Mouse (Mus musculus) heart, embryonic 13.5 days (tissue): ENCODE measurements at regions not wholly inside any gene's neighbourhood (a gene's known extent, or its start where the extent isn't known, plus 50 kb on each side); places are given as distances from the start of the nearest gene placed in this dataset.

Source experiments
- ATAC-seq: fragments of 200-750 bp; cut with Nextera tagmentation; 2 replicates; pipeline ENCODE4 v1.8.0; 2017; ENCODE audit warnings: moderate TSS enrichment; ENCODE audit not compliant: insufficient number of reproducible peaks, low FRiP score, low TSS enrichment; ENCODE audit errors: extremely low read depth
- H3K27ac ChIP-seq: fragments of 300-500 bp; sonication (generic); replicated peaks from 2 replicates; pipeline ENCODE4 v1.5.1; 2015; ENCODE audit warnings: moderate library complexity, mild to moderate bottlenecking, inconsistent platforms
- H3K27me3 ChIP-seq: fragments of 300-500 bp; sonication (generic); replicated peaks from 2 replicates; pipeline ENCODE4 v1.6.1; 2015; ENCODE audit warnings: mild to moderate bottlenecking, inconsistent platforms
- H3K36me3 ChIP-seq: fragments of 300-500 bp; sonication (generic); 2 replicates; pipeline ENCODE4 v1.6.1; 2015; ENCODE audit warnings: mild to moderate bottlenecking, inconsistent platforms
- H3K4me1 ChIP-seq: fragments of 300-500 bp; sonication (generic); 2 replicates; pipeline ENCODE4 v1.6.1; 2015; ENCODE audit warnings: inconsistent platforms
- H3K4me2 ChIP-seq: fragments of 300-500 bp; sonication (generic); 2 replicates; pipeline ENCODE4 v1.6.1; 2015; ENCODE audit warnings: inconsistent platforms, mild to moderate bottlenecking, moderate library complexity
- H3K4me3 ChIP-seq: fragments of 300-500 bp; sonication (generic); 2 replicates; pipeline ENCODE4 v1.5.1; 2015; ENCODE audit warnings: moderate library complexity, mild to moderate bottlenecking, inconsistent platforms
- H3K9ac ChIP-seq: fragments of 300-500 bp; sonication (generic); 2 replicates; pipeline ENCODE4 v1.6.1; 2015; ENCODE audit warnings: inconsistent platforms, mild to moderate bottlenecking, moderate library complexity
- H3K9me3 ChIP-seq: fragments of 300-500 bp; sonication (generic); 2 replicates; pipeline ENCODE4 v1.6.1; 2016; ENCODE audit warnings: inconsistent platforms
- WGBS: fragments of 180-500 bp; shearing (Covaris S2); methylation state at CpG from one replicate; pipeline ENCODE4 v1.1.7; 2015; ENCODE audit warnings: mixed read lengths; 5-methylcytosine and 5-hydroxymethylcytosine counted together

DNA sequence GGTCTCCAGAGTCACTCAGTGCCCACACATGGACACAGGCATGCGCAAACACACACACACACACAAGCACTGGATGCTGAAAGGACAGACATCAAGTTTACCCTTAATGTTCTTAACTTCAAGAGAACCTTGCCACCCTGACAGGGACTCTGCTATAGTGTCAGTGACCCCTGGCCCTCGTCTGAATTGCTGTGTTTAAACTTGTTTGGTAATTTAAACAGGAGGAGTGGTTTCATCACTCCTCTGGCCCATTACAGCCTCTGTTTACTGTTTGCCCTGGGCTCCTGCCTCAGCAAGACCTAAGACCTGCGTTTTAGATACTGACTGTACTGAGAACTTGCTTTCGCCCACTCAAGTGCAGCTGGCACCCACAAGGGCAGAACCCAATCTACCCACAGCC lies 139.4 kb downstream of the Sox4 start:
- WGBS, result 58% methylated on average over 4 of the region's 4 CpGs
- H3K4me2 ChIP-seq, result no peak overlapping the region
- no peaks in the 10 kb centered on the region for H3K36me3 ChIP-seq
- peaks cover 25% of the 10 kb centered on the region for H3K4me1 ChIP-seq
- no peak for ATAC-seq
- no peak overlapping the region for H3K27ac ChIP-seq
- H3K9ac ChIP-seq, result no peak overlapping the region
- H3K9me3 ChIP-seq, result no peaks in the 10 kb centered on the region
- no peaks in the 10 kb centered on the region for H3K27me3 ChIP-seq
- H3K4me3 ChIP-seq, result no peak overlapping the region

GRCm38 (mm10) chr13:28811667-28812575 lies 141.6 kb downstream of the Sox4 start:
- no peak overlapping the region for H3K9ac ChIP-seq
- no peaks in the 10 kb centered on the region for H3K27me3 ChIP-seq
- peaks cover 25% of the 10 kb centered on the region for H3K4me1 ChIP-seq
- no peak for ATAC-seq
- WGBS, result 47% methylated on average over 12 of the region's 12 CpGs
- no peaks in the 10 kb centered on the region for H3K36me3 ChIP-seq
- H3K4me3 ChIP-seq, result no peak overlapping the region
- no peak overlapping the region for H3K4me2 ChIP-seq
- no peak overlapping the region for H3K27ac ChIP-seq
- H3K9me3 ChIP-seq, result no peaks in the 10 kb centered on the region

DNA sequence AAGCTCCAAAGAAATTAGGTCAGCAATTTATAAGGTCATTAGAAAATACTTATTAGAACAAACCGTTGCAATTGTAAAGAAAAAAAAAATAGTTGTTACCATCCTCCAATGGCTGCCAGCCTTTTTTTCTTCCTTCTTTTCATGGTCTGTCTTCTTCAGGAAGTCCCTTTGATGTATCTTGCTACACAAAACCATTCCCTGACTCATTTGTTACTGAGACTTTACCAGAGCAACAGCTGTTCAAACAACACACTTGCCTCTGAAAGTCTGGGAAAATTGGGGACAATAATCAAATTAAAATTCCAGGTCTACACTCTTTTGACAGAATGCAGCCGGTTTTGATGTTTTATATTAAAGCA lies 142.5 kb downstream of the Sox4 start:
- Histone ChIP-seq H3K4me1 (peaks cover 25% of the 10 kb centered on the region), H3K9me3 (no peaks in the 10 kb centered on the region)
- 36% methylated on average over 2 of the region's 2 CpGs for WGBS

GRCm38 (mm10) chr13:28810326-28811080 lies 143.0 kb downstream of the Sox4 start:
- 56% methylated on average over 6 of the region's 6 CpGs for WGBS
- no peak overlapping the region for H3K27ac ChIP-seq
- no peaks in the 10 kb centered on the region for H3K9me3 ChIP-seq
- no peak for ATAC-seq
- no peaks in the 10 kb centered on the region for H3K36me3 ChIP-seq
- no peaks in the 10 kb centered on the region for H3K27me3 ChIP-seq
- H3K9ac ChIP-seq, result no peak overlapping the region
- H3K4me1 ChIP-seq, result peaks cover 25% of the 10 kb centered on the region
- H3K4me2 ChIP-seq, result no peak overlapping the region
- H3K4me3 ChIP-seq, result no peak overlapping the region

More for the DNA sequence above, 142.5 kb downstream of the Sox4 start:
- no peak overlapping the region for H3K4me2 ChIP-seq
- no peak overlapping the region for H3K27ac ChIP-seq
- H3K36me3 ChIP-seq, result no peaks in the 10 kb centered on the region
- ATAC-seq, result no peak
- H3K4me3 ChIP-seq, result no peak overlapping the region
- H3K27me3 ChIP-seq, result no peaks in the 10 kb centered on the region
- no peak overlapping the region for H3K9ac ChIP-seq

DNA sequence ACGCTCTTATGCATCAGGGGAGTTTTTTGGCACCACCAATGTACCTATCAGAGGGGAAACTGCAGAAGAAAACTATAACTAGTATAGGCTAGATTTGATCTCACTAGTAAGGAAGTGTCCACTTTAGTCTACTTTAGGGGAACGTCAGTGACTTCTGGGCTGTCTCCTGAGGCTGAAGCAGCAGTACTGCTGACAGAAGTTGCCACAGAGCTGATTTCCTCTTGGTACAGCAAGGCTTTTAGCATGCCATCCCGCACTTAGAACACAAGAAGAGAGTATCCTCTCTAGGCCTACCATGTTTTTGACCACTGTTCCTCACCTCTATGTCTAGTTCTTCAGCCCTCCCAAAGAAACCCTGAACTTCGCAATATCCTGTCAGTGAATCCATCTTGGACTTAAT lies 148.2 kb downstream of the Sox4 start:
- Histone ChIP-seq H3K4me2 (no peak overlapping the region), H3K4me3 (no peak overlapping the region), H3K27ac (no peak overlapping the region), H3K9ac (no peak overlapping the region), H3K36me3 (no peaks in the 10 kb centered on the region), H3K4me1 (peaks cover 11% of the 10 kb centered on the region), H3K27me3 (no peaks in the 10 kb centered on the region), H3K9me3 (no peaks in the 10 kb centered on the region)
- WGBS, result 52% methylated on average over 4 of the region's 4 CpGs
- ATAC-seq, result no peak

DNA sequence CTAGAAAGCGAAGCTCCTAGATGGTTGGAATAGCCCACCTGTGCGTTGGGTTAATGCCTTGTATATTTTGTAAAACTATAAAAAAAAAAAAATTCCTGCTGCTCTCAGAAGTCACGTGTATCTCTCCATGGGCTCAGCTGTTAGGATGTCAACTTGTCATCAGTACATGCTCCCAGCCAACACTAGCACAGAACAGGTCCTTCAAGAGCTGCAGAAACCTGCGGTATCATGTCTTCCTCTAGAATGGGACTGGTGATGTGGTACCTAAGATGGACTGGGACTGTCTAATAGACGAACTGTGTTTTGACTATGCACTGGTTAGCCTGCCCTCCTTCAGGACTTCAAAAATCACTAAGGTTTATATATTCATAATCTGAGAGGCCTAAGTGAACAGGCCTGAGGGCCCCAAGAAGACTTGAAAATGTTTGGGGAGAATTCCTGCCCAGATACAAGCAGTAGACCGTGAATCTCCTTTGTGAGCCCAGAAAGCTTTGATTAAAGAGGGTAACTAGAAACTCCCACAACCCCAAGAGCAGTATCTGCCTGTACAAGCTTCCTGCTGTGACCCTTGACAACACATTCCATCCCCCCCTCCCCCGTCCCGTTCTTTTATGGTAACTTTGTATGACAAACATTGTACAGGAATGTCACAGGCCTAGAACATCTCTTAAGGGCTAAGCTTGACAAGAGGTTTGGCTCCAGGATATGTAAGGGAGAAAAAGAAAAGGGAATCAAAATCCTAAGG lies 152.1 kb downstream of the Sox4 start:
- no peak for ATAC-seq
- no peaks in the 10 kb centered on the region for H3K27me3 ChIP-seq
- no peak overlapping the region for H3K4me2 ChIP-seq
- H3K4me1 ChIP-seq, result peaks cover 26% of the 10 kb centered on the region
- WGBS, result 49% methylated on average over 8 of the region's 8 CpGs
- no peak overlapping the region for H3K9ac ChIP-seq
- no peaks in the 10 kb centered on the region for H3K9me3 ChIP-seq
- H3K36me3 ChIP-seq, result no peaks in the 10 kb centered on the region
- no peak overlapping the region for H3K4me3 ChIP-seq
- no peak overlapping the region for H3K27ac ChIP-seq

DNA sequence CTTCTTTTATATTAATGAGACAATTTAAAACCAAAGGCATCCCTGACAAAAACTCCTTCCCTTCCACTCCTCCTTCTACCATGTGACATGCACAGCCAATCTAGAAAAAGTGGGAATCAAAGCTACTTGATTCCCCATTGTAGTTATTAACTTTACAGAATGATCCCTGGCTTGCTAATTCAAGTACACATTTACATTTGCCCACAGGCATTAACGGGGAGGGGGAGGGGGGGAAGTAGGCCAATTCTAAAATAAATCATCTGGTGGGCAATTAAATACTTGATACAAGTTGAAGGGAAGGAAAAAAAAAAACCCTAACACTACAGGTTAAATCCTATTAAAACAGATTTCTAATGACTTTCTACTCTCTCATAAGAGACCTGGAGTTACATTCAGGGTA lies 152.8 kb downstream of the Sox4 start:
- Histone ChIP-seq H3K4me3 (no peak overlapping the region), H3K27ac (no peak overlapping the region), H3K27me3 (no peaks in the 10 kb centered on the region), H3K9ac (no peak overlapping the region), H3K9me3 (no peaks in the 10 kb centered on the region), H3K4me1 (peaks cover 26% of the 10 kb centered on the region), H3K36me3 (no peaks in the 10 kb centered on the region), H3K4me2 (no peak overlapping the region)
- no peak for ATAC-seq
- 60% methylated on average over 1 of the region's 1 CpGs for WGBS

DNA sequence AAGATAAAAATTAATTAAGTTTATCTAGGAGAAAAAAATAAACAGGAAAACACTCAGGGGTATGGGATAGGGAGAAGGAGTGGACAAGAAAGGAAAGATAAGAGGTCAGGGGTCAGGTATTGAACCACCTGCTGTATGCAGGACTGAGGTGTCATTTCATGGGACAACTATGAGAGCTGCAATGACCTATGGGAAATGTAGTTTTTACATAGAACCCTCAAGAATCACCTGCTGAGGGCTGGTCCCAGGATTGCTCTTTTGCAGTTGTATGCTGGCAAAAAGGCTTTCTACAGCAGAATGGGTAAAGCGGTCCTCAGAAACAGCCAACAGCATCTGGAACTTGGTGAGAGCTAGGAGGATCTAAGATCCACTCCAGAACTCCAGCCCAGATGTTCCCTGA lies 154.0 kb downstream of the Sox4 start:
- H3K4me3 ChIP-seq, result no peak overlapping the region

GRCm38 (mm10) chr13:28797617-28798475 lies 155.7 kb downstream of the Sox4 start:
- Histone ChIP-seq H3K9ac (no peak overlapping the region), H3K4me1 (peaks cover 29% of the 10 kb centered on the region)
- no peak for ATAC-seq

More for the DNA sequence above, 154.0 kb downstream of the Sox4 start:
- Histone ChIP-seq H3K27ac (no peak overlapping the region), H3K9ac (no peak overlapping the region), H3K27me3 (no peaks in the 10 kb centered on the region), H3K4me1 (peaks cover 26% of the 10 kb centered on the region), H3K9me3 (no peaks in the 10 kb centered on the region), H3K36me3 (no peaks in the 10 kb centered on the region), H3K4me2 (no peak overlapping the region)
- ATAC-seq, result no peak
- 84% methylated on average over 1 of the region's 1 CpGs for WGBS

DNA sequence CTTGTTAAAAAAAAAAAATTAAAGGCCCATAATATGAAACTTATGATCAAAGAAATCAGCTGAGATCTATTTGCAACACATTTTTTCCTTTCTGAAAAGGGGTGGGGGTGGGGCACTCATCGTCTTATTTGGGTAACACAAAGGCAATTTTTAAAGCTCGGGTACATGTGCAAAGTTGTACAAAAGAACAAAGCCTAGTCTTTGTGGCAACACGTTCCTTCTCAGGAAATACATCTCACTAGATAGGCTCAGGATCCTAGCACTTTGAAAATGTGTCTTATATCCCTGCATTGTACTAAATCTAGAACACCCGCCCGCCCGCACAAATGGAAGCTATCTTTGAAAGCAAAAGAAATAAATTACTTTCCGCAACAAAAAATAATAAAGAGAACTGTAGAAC lies 158.2 kb downstream of the Sox4 start:
- no peak for ATAC-seq
- no peak overlapping the region for H3K9ac ChIP-seq
- no peak overlapping the region for H3K4me3 ChIP-seq
- H3K27me3 ChIP-seq, result no peaks in the 10 kb centered on the region
- 78% methylated on average over 7 of the region's 7 CpGs for WGBS
- peaks cover 19% of the 10 kb centered on the region for H3K4me1 ChIP-seq
- no peaks in the 10 kb centered on the region for H3K9me3 ChIP-seq
- no peaks in the 10 kb centered on the region for H3K36me3 ChIP-seq
- H3K27ac ChIP-seq, result no peak overlapping the region
- H3K4me2 ChIP-seq, result no peak overlapping the region

More at GRCm38 (mm10) chr13:28797617-28798475, 155.7 kb downstream of the Sox4 start:
- H3K9me3 ChIP-seq, result no peaks in the 10 kb centered on the region
- no peak overlapping the region for H3K27ac ChIP-seq
- 43% methylated on average over 8 of the region's 8 CpGs for WGBS
- no peaks in the 10 kb centered on the region for H3K36me3 ChIP-seq
- H3K27me3 ChIP-seq, result no peaks in the 10 kb centered on the region
- no peak overlapping the region for H3K4me3 ChIP-seq
- H3K4me2 ChIP-seq, result no peak overlapping the region
